Mouse (Mus musculus): ENCODE results near the gene Nfkbib.

Gene Nfkbib

DNA sequence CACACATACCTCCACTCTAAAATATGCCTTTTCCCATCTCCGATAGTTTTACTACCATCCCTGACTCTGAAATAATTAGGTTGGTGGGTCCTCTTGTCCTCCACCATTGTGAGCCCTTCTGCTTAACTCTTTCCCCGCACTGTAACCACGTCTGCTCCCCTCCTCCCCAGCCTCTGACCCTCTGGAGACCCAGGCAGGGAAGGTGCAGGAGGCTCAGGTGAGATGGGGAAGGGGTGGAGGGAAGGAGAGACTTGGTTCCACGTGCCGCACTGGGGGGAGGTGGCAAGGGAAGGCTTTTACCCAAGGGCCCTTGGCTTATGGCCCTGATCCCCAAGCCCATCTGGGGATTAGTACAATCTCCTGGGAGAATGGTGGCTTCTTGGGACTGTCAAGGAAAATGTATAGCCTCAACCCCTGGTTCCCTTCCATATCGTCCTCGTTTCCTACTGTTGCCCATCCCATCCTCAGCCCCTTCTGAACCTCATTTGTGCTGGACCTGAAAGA lies at the start of gene Nfkbib:
Gene Nfkbib (minus strand): TSS at position 51 of the 504 bp plus-strand sequence.
- no peak for DNase-seq

DNA sequence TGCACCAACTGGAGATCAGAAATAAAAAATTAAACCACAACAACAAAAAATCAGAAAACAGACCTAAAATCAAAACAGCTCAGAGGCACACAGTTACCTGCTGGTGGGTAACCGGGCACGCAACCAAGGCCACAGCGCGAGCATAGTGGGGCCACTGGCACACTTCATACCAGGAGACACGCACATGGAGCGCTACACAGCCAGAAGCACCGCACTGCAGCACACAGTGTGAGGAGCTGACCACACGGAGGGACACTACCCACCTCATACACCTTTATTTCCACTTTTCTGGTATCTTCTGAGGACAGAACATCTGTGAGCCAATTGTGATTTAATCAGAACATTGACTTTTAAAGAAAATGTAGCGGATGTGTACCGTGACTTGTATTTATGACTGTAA lies 49.6 kb upstream of the Nfkbib start:
- no peak for DNase-seq

DNA sequence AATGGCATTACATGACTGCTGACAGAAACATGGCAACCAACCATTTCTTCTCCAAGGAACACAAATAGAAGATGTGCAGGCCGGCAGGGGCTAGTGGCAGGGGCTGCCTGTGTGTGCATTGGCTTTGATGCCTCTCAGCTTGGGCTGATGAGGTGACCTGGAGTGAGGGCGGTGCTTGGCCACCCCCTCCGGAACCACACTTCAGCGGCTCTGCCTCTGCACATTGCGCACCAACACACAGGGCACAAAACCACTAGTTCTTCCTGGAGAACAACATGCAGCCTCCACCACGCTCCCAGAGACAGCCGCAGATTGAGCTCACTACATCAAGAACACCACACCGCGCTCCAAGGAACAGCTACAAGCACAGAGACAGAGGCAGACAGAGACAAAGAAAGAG lies 48.9 kb upstream of the Nfkbib start:
- DNase-seq: no peak

DNA sequence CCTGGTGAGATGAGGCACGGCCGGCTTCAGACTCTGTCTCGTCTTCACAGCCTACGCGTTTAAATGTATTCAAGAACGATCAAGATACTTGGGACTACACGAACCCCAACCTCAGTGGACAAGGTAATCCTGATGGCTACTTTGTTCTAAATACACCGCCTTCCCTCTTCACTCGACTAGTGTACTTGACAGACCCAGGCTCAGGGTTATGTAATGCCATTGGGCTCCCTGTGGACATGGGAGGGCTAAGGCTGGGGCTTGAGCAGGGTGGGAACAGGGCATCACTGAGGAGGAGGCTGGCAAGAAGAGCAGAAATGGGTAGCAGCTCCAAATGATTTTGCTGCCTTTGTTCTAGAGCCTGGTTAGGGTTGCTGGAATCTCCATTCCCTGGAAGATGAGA lies 47.9 kb upstream of the Nfkbib start:
- no peak for DNase-seq

DNA sequence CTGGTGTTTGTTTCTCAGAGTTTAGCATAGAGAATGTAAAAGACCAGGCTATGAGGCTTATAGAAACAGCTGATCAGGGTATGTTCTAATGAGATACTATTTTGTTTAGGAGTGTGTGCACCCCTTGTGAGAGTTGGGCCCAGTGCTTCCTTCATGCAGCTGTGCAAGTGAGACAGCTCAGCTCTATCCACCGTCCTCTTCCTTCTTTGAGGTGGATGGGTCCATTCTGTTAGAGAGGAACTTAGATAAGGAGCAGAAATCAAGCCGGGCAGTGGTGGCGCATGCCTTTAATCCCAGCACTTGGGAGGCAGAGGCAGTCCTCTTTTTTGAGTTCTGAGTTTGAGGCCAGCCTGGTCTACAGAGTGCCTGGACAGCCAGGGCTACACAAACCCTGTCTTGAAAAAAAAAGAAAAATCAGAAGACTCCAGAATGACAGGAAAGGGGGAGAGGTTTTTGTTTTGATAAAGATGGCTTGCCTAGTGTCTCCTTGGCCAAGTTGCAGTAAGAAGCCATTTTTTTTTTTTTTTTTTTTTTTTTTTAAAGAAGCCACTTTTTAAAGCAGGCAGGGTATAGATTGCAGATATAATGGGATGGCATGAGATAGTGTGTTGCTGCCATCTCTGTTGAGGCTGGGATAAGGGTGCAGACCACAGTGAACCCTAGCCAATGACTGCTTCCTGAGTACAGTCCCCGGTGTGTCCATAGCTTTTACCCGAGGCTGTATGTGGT lies 47.2 kb upstream of the Nfkbib start:
- DNase-seq: no peak

DNA sequence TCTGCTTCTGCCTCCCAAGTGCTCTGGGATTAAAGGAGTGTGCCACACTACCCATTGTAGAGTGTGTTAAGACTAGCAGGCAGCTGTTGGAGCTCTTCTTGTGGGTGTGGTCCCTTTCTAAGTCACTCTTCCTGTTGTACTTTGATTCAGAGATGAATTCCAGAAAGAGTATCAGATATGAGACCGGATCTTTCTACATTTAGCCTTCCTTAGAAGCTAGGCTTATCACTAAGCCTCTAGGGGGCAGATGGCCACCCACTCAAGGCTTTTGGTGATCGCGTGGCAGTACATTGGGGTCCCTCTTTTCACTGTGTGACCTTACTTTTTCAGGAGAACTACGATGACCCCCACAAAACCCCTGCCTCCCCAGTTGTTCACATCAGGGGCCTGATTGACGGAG lies 45.6 kb upstream of the Nfkbib start:
- no peak for DNase-seq

DNA sequence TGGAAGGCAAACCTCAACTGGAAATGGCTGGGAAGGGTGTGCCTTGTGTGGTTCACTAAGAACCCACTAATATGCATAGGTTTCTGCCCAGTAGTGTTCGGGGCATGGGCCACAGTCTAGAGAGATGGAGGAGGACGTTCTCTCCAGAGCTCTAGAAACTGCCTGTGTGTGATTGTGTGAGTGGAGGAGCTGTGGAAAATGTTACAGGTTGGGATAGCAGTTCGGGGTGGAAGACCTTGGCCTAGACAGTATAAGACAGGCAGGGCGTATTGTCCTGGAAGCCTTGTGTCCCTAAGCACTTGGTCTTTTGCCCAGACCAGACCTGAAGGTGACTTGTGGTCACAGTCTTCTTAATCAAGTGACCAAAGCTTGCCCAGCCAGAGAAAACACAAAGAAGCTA lies 45.1 kb upstream of the Nfkbib start:
- DNase-seq: no peak

DNA sequence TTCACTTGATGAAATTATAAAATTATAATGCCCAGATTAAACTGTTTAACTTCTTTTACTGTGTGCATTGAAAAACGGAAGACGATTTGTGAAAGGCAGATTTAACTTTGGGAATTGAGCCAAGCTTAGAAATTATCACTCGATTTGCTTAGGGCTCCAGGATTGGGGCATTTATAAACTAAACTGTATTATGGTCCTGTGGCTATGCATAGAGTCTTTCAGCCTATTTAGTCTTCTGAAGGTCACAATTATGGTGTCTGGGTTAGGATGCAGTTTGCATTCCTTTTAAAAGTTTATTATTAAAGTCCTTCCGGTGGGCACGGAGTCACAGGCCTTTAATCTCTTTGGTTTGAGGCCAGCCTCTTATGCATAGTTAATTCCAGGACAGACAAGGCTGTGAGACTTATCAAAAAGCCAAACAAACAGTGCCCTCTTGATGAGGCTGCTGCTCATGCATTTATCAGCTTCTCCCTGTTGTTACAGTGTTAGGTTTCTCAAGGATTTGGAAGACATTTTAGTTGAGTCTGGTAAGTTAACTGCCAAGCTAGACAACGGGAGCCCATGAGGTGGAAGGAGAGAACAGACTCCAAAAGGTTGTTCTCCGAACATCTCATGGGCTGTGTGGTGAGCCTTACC lies 44.4 kb upstream of the Nfkbib start:
- DNase-seq: no peak

DNA sequence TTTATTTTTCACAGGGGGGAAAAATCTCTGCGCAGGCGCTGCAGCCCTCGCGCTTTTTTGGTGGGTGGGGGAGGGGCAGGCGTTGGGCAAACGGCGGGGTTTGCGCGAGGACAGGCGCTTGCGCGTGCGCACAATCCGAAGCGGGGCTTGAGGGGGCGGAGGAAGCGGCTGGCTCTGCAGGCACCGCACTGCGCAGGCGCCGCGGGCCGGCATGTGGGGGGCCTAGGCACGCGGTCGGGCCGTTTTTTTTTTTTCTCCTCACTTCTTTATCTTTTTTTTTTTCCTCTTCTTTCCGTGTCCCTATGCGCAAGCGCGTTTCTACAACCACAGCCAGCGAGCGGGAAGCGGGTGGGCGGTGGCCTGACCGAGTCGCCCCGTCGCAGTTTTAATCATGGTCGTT lies 43.9 kb upstream of the Nfkbib start:
- peak; percentile 92 for DNase-seq

DNA sequence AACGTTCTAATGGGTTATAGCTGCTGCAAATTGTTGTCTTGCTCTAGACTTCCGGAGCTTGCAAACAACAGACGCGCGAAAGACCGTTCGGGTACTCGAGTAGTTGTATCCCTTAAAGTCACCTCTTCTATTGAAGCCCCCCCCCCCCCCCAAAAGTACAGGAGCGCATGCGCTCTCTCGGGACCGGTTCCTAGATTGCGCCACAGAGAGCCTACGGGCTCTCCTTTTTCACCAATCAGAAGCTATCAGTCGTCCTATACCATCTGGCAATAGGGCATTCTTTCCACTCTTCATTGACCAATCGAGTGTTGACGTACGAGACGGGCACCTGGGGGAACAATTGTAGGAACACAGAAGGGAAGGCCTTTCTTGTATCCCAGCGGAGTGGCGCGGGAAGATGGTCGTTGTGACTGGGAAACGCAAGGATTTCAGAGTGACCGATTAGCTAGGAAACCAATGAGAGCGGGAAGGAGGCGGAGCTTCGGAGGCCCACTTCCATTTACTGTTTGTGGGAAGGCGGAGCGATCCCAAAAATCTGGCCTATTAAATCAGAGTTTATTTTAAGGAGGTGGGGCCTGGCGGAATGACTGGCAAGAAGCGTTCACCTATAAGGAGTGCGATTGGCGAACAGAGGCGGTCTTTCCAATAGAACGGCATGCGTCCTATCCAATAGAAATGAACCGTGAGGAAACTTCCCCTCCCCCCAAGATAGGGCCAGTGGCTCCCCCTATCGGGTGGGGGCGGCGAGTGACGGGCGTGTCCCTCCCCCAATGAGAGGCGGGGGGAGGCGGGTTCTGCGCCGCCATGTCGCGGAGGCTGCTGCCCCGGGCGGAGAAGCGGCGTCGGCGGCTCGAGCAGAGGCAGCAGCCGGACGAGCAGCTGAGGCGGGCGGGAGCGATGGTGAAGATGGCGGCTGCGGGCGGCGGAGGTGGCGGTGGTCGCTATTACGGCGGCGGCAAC lies 43.1 kb upstream of the Nfkbib start:
- peak; percentile 100 for DNase-seq

DNA sequence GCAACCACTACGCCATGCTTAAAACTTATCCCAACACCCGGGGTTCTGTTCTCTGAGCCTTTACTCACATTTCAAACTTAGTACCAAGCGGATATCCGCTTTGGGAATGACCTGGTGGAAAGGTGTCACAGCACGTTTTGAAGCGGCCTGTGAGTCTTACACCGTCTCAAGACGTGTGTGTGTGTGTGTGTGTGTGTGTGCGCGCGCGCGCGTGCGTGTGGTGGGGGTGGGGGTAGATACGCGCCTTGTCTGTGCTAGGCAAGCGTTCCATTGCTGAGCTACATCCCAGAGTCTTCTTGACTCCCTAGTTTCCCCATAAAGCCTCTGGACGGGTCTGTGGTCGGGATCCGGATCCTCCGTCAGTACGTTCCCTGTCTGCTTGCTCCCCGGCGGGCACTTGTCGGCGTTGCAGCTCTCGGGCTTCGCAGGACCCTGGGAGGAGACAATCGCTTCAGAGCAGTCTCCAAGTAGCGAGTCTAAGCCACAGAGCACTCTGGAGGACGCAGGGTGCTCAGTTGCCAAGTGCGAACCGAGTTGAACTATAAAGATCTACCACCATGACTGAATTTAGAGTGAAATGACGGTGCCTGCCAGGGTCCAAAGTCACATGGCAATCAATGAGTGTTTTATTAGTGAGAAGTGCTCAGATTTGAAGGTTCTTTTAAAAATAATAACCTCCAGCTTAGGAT lies 42.2 kb upstream of the Nfkbib start:
- peak; percentile 63 for DNase-seq

DNA sequence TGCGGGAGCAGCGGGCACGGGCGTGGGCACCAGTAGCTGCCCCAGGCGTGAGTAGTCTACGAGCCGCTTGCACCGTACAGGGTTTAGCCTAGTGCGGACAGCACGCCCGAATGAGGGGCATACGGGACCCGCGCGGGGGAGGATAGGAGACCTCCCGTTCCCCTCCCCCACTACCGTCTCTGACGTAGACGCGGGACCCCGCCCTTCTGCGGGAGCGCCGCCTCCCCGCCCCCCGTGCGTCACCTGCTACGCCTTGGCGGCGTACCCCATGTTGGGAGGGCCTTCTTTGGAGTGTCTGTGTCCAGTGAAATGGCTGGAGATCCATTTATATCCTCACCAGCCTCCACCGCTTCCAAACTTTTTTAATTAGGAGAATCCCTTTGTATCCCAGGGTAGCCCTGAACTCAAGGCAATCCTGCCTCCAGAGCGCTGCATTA lies 41.7 kb upstream of the Nfkbib start:
- peak; percentile 95 for DNase-seq

DNA sequence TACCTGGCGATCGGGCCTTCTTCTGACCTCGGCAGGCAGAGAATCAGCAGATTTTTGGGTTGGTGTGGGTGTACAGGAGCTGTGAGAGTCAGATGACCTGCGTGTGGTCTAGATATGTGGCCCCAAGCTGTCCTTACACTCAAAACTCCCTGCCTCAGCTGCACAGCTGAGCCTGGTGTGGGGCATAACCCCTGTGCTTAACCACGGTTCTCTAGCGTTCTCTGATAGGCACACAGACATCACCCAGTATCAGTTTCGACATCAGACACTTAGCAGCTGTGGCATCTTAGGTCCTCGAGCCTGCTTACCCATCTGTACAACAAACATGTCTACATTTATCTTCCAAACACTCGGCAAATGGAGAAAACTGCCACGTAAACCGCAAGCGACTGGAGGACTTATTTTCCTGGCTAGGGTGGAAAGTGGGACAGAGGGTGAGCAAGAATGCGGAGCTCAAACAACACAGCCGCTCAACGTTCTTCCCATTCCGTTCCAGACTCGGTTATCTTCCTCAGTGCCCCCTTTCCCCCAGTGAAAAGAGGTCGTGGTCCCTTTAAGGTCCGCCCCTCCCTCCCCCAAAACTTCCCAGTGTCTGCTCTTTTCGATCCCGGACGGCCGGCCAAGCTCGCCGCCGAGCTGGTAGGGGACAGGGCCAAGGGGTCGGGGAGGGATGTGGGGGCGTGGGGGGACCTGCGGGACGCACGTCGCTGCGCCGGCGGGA lies 41.1 kb upstream of the Nfkbib start, which contains the start of gene Hnrnpl:
Gene Hnrnpl (plus strand): TSS at position 321 of the 721 bp plus-strand sequence.
- DNase-seq: no peak

DNA sequence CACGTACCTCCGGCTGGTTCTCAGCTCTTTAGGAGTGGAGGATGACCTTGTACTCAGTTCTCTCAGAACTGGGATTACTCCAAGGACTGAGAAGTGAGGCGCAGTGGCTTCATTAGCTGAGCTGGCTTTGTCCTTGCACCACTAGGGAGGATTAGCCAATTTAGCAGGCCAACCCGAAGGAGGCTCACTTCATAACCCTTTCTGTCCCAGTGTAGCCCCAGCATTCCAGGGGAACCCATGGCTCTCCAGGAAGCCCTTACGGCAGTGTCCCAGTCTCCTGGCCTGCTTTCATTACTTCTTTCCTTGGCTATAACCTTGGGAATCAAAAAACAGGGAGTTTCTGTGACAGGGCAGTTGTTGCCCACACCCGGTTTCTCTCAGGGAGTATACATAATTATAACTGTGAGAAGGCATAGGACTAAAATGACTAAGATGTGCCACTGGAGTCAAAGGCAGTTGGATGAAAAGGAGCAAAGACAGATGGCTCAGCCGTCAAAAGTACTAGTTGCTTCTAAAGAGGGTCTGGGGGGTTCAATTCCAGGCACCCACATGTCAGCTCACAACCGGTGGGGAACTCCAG lies 40.4 kb upstream of the Nfkbib start:
- no peak for DNase-seq

DNA sequence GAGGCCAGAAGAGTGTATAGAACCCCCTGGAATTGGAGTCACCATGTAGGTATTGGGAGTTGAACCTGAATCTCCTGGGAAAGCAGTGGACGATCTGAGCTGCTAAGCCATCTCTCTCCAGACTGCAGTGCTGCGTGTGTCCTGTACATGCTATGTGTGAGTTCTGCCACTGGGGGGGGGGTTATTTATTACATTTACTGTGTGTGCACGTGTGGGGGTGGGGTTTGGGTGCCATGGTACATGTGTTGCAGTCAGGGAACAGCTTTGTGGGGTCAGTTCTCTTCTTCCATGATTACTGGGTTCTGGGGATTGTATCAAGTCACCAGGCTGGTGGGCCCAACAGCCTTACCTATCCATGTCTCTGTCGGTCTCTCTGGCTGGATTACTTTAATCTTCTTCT lies 39.6 kb upstream of the Nfkbib start:
- DNase-seq: no peak

DNA sequence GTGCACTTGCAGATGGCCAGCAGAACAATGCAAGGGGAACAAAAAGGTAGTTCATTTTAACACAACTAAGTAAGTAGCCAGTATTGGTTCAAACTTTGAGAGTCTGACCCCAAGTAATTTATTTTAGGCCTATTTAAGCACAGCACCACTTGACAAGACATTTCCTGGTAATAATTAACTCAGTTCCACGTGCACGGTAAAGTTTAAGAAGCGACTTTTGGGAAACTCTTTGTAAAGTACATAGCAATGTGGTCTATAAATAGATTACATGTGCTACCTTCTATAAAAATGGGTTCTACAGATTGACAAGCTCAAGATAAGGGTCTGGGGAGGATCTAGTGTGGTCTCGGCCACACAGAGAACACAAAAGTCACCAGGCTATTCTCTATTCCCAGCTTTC lies 36.4 kb upstream of the Nfkbib start:
- no peak for DNase-seq

DNA sequence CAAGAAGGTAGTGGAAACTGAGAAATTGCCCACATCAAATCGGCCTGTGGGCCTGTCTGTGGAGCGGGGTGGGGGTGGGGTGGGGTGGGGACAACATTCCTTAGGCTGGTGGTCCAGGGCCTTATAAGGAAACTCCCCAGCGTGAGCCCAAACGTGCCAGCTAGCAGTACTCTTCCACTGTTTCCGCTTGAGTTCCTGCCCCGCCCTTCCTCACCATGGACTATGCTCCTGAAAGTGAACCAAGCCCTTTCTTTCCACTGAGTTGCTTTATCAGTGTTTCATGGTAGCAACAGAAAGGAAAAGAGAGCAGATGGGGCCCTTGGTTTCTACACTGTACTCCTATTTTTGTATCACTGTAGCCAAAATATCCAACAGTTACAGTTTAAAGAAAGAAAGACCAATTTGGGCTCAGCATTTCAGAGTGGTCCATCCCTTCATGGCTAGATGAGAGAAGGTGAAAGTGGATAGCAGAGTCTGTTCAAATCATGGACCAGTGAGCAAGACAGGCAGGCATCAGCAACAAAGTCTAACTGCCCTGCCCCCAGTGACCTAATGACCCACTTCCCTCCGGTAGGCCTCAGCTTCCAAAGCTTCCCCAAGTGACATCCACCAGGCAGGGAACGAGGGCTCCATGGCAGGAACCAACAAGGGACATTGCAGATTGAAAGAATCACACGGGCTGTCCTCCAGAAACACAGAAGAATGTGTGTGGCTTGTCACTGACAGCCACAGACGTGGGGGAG lies 35.7 kb upstream of the Nfkbib start:
- DNase-seq: no peak

DNA sequence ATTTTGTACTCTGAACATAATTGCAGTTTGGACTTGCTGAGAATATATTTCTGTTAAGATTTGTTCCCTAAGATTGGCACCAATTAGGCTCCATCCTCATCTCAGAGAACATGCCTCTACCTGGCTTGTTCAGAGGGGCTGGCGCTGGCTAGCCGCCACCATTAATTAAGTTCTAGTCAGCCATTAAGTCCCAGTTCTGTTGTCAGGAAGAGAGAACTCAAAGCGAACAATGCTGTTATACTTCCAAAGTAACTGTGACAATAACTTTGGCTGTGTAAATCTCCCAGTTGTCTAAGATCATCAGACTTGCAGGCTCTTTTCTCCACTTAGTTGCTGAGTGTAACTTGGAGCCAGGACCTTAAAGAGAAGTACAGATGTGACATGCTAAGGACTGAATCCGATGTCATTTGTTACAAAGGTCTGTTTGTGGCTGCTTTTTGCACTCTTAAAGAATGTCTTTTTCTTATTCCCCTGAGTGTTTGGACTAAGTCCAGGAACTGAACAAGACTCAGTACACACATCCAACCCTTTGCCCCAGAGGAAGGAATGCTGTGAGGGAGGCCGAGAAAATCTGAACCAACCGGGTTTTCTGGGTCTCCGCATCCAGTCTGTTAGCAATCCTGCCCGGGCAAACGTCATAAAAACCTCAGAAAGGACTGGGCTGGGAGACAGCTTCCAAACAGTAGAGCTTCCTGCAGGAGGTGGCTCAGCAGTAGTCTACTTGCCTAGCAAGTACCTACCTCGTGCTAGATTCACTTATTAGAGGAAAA lies 34.8 kb upstream of the Nfkbib start:
- no peak for DNase-seq

DNA sequence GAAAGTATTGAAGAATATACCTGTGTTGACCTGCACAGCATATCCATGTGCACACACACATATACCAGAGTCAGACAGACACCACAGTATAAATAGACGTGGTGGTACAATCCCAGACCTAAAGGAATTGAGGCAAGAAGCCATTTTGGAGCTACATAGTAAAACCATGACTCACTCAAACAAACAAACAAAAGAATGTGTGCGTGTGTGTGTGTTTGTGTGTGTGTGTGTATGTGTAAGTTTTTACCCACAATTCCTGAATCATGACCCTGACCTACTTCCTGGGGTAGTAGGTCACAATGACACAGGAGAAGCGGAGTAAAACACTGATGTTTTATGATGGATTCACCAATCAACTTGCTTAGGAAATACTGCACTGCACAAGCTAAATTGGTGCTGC lies 34.1 kb upstream of the Nfkbib start:
- no peak for DNase-seq

DNA sequence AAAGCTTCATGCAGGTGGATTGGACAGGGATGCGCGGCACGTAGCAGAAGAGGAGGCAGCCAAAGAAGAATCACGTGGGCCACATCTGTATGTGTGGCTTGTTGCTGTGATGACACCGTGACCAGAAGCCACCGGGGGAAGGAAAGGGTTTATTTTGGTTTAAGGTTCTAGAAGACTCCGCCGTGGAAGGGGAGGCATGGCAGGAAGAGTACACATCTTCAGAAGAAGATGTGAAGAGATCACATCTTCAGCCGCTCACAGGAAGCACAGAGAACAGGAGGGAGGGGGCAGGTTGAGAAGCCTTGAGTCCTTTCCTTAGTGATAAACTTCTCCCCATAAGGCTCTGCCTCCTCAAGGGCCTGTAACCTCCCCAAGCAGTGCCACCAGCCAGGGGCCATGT lies 32.7 kb upstream of the Nfkbib start:
- no peak for DNase-seq
